Mouse (Mus musculus) embryonic facial prominence, embryonic 14.5 days (tissue): Measurements from ENCODE around the gene Ephb2. TPM values are rescaled to one million over a fixed set of nuclear protein-coding genes. Genes with fewer than 3 reads are reported as not detected.

Experiments
- ATAC-seq: fragments of 200-750 bp; cut with Nextera tagmentation; 2 replicates; pipeline ENCODE4 v1.8.0; 2017; ENCODE audit warnings: low read depth, moderate number of reproducible peaks, moderate TSS enrichment
- DNase-seq: peaks from one replicate; pipeline ENCODE4 v3.0.0-alpha.2; 2015; ENCODE audit warnings: low spot score
- H3K27ac ChIP-seq: fragments of 300-500 bp; sonication (generic); replicated peaks from 2 replicates; pipeline ENCODE4 v1.5.1; 2014; ENCODE audit warnings: low read depth, mild to moderate bottlenecking, low read length, moderate library complexity
- H3K27me3 ChIP-seq: fragments of 300-500 bp; sonication (generic); replicated peaks from 2 replicates; pipeline ENCODE4 v1.6.1; 2014; ENCODE audit warnings: low read length; ENCODE audit not compliant: control insufficient read depth, insufficient read depth
- H3K36me3 ChIP-seq: fragments of 300-500 bp; sonication (generic); 2 replicates; pipeline ENCODE4 v1.6.1; 2014; ENCODE audit warnings: low read length, mixed read lengths; ENCODE audit not compliant: control insufficient read depth, insufficient read depth
- H3K4me1 ChIP-seq: fragments of 300-500 bp; sonication (generic); 2 replicates; pipeline ENCODE4 v1.6.1; 2014; ENCODE audit warnings: antibody characterized with exemption, low read length; ENCODE audit not compliant: control insufficient read depth, insufficient read depth
- H3K4me2 ChIP-seq: fragments of 300-500 bp; sonication (generic); 2 replicates; pipeline ENCODE4 v1.6.1; 2014; ENCODE audit warnings: low read depth, mild to moderate bottlenecking, low read length, moderate library complexity, mixed read lengths
- H3K4me3 ChIP-seq: fragments of 300-500 bp; sonication (generic); 2 replicates; pipeline ENCODE4 v1.5.1; 2014; ENCODE audit warnings: low read depth, mild to moderate bottlenecking, low read length
- H3K9ac ChIP-seq: fragments of 300-500 bp; sonication (generic); 2 replicates; pipeline ENCODE4 v1.6.1; 2014; ENCODE audit warnings: low read depth, mild to moderate bottlenecking, low read length, moderate library complexity, mixed read lengths
- H3K9me3 ChIP-seq: fragments of 300-500 bp; sonication (generic); 2 replicates; pipeline ENCODE4 v1.6.1; 2016; ENCODE audit warnings: low read length; ENCODE audit not compliant: control insufficient read depth
- WGBS: fragments of 180-500 bp; shearing (Covaris S2); extraction: QIAGEN DNeasy Blood & Tissue Kit; methylation state at CpG from one replicate; pipeline ENCODE4 v1.1.7; 2014; 5-methylcytosine and 5-hydroxymethylcytosine counted together
- polyA plus RNA-seq: library from polyadenylated mRNA; unstranded; fragments of >200 nt; fragmentation: Nextera tagmentation; extraction: Ambion mirVana; gene quantifications from 2 replicates; pipeline ENCODE4 v1.2.1, GENCODE M21; 2014

Ephb2 gene
- polyA plus RNA-seq, 1 experiment from 2014 or later: 14.9 TPM

- H3K27me3 ChIP-seq: no peaks in the 10 kb centered on the region
- WGBS: 5% methylated on average over 13 of the region's 15 CpGs
- DNase-seq (peak; percentile 36), ATAC-seq (no peak; the same call in 1 of the 2 replicates)
- H3K4me3 ChIP-seq: no peak overlapping the region
- no peak overlapping the region for H3K27ac ChIP-seq
- no peak overlapping the region for H3K4me2 ChIP-seq
- H3K9ac ChIP-seq: no peak overlapping the region
- no peaks in the 10 kb centered on the region for H3K9me3 ChIP-seq
- peaks cover 7% of the 10 kb centered on the region; the same call in 1 of the 2 replicates for H3K4me1 ChIP-seq
- H3K36me3 ChIP-seq: no peaks in the 10 kb centered on the region
These were observed 29.1 kb upstream of the Ephb2 start for GRCm38 (mm10) chr4:136864751-136865470.

GRCm38 (mm10) chr4:136863517-136863916 lies 27.7 kb upstream of the Ephb2 start:
- Histone ChIP-seq H3K27me3 (no peaks in the 10 kb centered on the region), H3K27ac (no peak overlapping the region), H3K9ac (no peak overlapping the region), H3K9me3 (no peaks in the 10 kb centered on the region), H3K36me3 (no peaks in the 10 kb centered on the region), H3K4me3 (no peak overlapping the region), H3K4me2 (no peak overlapping the region), H3K4me1 (peaks cover 7% of the 10 kb centered on the region; the same call in 1 of the 2 replicates)
- ATAC-seq (no peak), DNase-seq (no peak)
- 53% methylated on average over 9 of the region's 9 CpGs for WGBS

DNA sequence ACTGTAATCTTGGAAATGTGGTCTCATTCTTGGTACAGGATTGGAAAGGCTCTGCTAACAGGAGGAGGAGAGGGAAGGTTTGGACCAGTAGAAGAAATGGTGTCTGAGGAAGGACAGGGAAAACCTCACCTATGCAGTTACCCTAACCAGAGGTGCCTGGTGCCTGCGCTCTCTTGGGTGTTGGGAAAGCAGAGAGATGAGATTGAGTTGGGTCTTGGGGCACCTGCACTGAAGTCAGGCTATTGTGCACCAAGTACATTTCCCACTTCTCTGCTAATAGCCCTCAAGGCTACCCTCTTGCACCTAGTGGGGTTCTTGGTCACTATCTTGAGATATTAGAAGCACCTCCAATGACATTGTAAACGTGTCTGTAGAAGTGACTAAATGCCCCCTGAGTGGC lies 26.6 kb upstream of the Ephb2 start:
- H3K4me2 ChIP-seq: no peak overlapping the region
- peaks cover 7% of the 10 kb centered on the region; the same call in 1 of the 2 replicates for H3K4me1 ChIP-seq
- no peak overlapping the region for H3K9ac ChIP-seq
- ATAC-seq: no peak
- 78% methylated on average over 2 of the region's 2 CpGs for WGBS
- no peaks in the 10 kb centered on the region for H3K27me3 ChIP-seq
- no peaks in the 10 kb centered on the region for H3K36me3 ChIP-seq
- no peak overlapping the region for H3K4me3 ChIP-seq
- no peak overlapping the region for H3K27ac ChIP-seq
- DNase-seq: no peak
- H3K9me3 ChIP-seq: no peaks in the 10 kb centered on the region

DNA sequence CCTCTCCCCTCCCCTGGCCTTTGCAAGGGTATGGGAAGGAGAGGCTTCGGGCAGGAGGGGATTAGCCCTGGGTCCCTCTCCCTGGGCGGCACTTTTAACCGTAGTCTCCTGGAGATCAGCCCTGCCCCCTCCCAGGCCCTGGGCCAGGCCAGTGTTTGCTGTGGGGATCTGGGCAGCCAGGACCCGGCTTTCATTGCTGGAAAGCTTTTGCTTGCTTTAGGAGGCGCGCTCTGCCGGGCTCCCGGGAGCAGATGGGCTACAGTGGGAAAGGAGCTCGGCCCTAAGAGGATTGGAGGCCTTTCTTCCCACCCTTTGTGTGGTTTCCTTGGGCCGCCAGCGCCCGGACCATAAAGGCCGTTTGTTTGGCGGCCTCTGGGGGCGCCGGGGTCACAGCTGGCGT lies 26.0 kb upstream of the Ephb2 start:
- DNase-seq: no peak
- Histone ChIP-seq H3K4me1 (peaks cover 7% of the 10 kb centered on the region; the same call in 1 of the 2 replicates), H3K4me3 (no peak overlapping the region), H3K27ac (no peak overlapping the region), H3K9me3 (no peaks in the 10 kb centered on the region), H3K27me3 (no peaks in the 10 kb centered on the region), H3K4me2 (no peak overlapping the region), H3K36me3 (no peaks in the 10 kb centered on the region), H3K9ac (no peak overlapping the region)
- ATAC-seq: peak; percentile 56; the same call in 1 of the 2 replicates
- 7% methylated on average over 14 of the region's 17 CpGs for WGBS

GRCm38 (mm10) chr4:136860022-136860421 lies 24.2 kb upstream of the Ephb2 start:
- Histone ChIP-seq H3K9ac (no peak overlapping the region), H3K4me2 (no peak overlapping the region), H3K27ac (no peak overlapping the region), H3K4me3 (no peak overlapping the region), H3K9me3 (no peaks in the 10 kb centered on the region), H3K36me3 (no peaks in the 10 kb centered on the region), H3K4me1 (peaks cover 7% of the 10 kb centered on the region; the same call in 1 of the 2 replicates), H3K27me3 (no peaks in the 10 kb centered on the region)
- WGBS: 83% methylated on average over 7 of the region's 7 CpGs
- ATAC-seq (no peak), DNase-seq (no peak)

GRCm38 (mm10) chr4:136855081-136855480 lies 19.3 kb upstream of the Ephb2 start:
- Histone ChIP-seq H3K36me3 (no peaks in the 10 kb centered on the region), H3K27me3 (no peaks in the 10 kb centered on the region), H3K27ac (no peak overlapping the region), H3K4me2 (no peak overlapping the region), H3K9ac (no peak overlapping the region), H3K4me1 (no peaks in the 10 kb centered on the region), H3K9me3 (no peaks in the 10 kb centered on the region), H3K4me3 (no peak overlapping the region)
- DNase-seq: no peak
- WGBS: 30% methylated on average over 6 of the region's 6 CpGs
- no peak for ATAC-seq

- H3K9ac ChIP-seq: no peak overlapping the region
- H3K27me3 ChIP-seq: no peaks in the 10 kb centered on the region
- no peaks in the 10 kb centered on the region for H3K4me1 ChIP-seq
- H3K4me3 ChIP-seq: no peak overlapping the region
- H3K27ac ChIP-seq: no peak overlapping the region
- no peaks in the 10 kb centered on the region for H3K36me3 ChIP-seq
- no peaks in the 10 kb centered on the region for H3K9me3 ChIP-seq
- DNase-seq (no peak), ATAC-seq (no peak)
- WGBS: 78% methylated on average over 12 of the region's 12 CpGs
- no peak overlapping the region for H3K4me2 ChIP-seq
These were observed 17.2 kb upstream of the Ephb2 start for GRCm38 (mm10) chr4:136852989-136853388.

- ATAC-seq: no peak
- H3K4me3 ChIP-seq: no peak overlapping the region
These were observed 16.3 kb upstream of the Ephb2 start for GRCm38 (mm10) chr4:136852119-136852518.

DNA sequence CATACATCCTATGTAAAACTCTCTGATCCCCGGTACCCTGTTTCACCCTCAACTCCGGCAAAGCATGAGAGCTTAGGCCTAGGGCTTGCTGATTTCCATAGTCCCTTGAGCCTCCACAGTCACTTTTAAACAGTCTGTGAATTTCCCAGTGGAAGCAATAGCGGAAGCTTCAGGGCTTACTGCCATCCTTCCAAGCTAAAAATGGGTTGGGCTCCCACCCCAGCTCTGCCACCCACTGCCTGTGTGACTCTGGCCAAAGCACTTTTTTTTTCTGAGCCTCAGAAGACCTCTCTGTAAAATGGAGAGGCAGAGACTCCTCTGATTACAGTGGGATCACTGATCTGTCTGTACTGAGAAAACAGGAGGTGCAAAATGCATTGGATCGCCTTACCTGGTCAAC lies 12.8 kb upstream of the Ephb2 start:
- H3K4me1 ChIP-seq: no peaks in the 10 kb centered on the region
- H3K27ac ChIP-seq: no peak overlapping the region
- no peaks in the 10 kb centered on the region for H3K9me3 ChIP-seq
- no peak overlapping the region for H3K4me3 ChIP-seq
- DNase-seq (no peak), ATAC-seq (no peak)
- WGBS: 53% methylated on average over 4 of the region's 4 CpGs
- no peak overlapping the region for H3K4me2 ChIP-seq
- no peaks in the 10 kb centered on the region for H3K27me3 ChIP-seq
- H3K9ac ChIP-seq: no peak overlapping the region
- no peaks in the 10 kb centered on the region for H3K36me3 ChIP-seq

More at GRCm38 (mm10) chr4:136852119-136852518, 16.3 kb upstream of the Ephb2 start:
- H3K27me3 ChIP-seq: no peaks in the 10 kb centered on the region
- H3K27ac ChIP-seq: no peak overlapping the region
- H3K4me2 ChIP-seq: no peak overlapping the region
- H3K9ac ChIP-seq: no peak overlapping the region
- no peaks in the 10 kb centered on the region for H3K36me3 ChIP-seq
- WGBS: 65% methylated on average over 5 of the region's 5 CpGs
- no peak for DNase-seq
- H3K9me3 ChIP-seq: no peaks in the 10 kb centered on the region
- no peaks in the 10 kb centered on the region for H3K4me1 ChIP-seq
